Mouse (Mus musculus): ENCODE measurements around the gene Igfbp6. TPM values are rescaled to one million over a fixed set of nuclear protein-coding genes. Genes with fewer than 3 reads are reported as not detected.

Igfbp6 gene
- total RNA-seq (2022): 10 to 100 TPM; 37.0 to 63.8 (median 49.2) TPM

DNA sequence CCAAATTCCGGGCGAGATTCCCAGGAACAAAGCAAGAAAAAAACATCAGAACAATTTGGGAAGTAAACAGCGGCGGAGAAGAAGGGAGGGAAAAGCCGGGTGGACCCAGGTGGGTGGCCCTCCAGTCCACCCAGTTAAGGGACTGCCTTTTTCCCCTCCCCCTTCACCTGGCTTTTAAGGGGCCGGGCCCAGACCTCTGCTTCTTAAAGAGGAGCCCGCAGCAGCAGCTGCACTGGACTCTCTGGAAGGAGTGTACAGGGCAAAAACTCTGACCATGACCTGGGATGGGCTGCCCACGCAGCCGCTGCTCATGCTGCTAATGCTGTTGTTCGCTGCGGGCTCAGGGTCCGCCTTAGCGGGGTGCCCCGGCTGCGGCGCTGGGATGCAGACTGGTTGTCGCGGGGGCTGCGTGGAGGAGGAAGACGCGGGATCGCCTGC lies at the start of gene Igfbp6:
Gene Igfbp6, plus strand, starts transcription at position 89 of the 438 bp plus-strand sequence.
- DNase-seq: no peak

DNA sequence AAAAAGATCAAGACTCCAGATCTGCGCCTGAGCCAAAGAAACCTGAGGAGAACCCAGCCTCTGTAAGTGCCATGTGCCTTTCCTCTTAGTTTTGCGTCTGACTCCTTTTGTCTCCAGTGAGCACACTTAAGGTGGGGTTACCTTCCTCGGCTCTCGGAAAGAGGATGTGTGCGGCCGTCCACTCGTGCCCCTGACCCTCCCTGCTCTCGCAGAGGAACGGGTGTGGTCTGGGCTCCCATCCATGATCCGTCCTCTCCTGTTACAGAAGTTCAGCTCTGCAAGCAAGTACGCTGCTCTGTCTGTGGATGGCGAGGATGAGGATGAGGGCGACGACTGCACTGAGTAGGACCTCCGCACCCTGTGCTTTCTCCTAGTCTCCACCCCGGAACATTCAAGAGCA lies 49.2 kb upstream of the Igfbp6 start:
- DNase-seq: no peak

DNA sequence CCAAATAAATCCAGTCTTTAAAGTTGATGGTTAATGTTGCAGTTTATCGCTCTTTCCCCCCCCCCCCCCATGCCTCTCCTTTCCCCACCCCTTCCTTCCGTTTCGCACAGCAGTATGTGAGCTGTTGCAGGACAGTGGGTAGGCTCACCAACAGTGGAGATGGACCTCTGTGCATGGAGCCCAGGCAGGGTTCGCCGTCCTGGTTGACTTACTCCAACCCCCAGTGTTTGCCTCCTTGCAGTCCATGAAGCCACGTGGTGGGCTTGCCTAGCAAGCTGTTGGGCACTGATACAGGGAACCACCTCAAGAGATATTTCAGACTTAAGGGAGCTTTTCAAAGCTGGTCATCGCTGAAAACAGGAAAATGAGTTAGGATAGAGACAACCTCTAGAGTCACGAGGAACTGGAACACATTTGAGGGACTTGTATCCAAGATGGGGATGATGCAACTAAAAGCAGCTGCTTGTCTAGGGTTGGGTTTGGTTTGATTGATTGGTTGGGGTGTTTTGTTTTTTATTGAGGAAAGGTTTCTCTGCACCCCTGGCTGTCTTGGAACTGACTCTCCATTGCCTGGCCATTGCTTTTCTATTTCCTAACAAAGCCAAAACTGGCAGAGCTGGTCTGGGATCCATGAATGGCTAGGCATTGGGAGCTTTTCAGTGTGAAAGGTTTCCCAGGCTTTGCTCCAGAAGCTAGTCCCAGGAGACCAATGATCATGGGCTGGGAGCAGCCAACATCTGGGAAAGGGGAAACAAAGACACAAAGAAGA lies 46.8 kb upstream of the Igfbp6 start:
- no peak for DNase-seq

DNA sequence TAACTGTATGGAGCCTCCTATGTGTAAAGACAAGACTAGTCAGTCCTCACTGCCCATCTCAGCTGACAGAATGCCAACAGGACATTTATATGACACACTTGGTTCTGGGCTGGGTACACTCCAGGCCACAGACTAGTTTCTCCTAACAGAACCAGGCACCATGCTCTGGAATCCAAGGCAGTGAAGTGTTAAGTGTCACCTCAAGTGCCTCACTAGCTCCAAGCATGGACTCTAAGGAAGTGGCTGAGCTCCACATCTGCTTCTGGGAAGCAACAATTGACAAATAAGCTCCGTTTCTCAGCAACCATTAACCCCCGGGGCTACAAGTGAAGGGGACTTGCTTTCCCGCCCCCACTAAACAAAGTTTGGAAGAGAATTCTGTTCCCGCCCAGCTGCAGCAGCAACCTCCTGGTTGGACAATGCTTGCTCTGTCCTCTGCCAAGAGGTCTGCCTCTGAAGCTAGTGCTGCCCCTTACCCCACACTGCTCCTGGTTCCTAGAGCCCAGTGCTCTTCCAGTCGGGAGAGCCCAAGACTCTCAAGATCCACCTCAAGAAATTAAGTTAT lies 46.1 kb upstream of the Igfbp6 start:
- DNase-seq: no peak

DNA sequence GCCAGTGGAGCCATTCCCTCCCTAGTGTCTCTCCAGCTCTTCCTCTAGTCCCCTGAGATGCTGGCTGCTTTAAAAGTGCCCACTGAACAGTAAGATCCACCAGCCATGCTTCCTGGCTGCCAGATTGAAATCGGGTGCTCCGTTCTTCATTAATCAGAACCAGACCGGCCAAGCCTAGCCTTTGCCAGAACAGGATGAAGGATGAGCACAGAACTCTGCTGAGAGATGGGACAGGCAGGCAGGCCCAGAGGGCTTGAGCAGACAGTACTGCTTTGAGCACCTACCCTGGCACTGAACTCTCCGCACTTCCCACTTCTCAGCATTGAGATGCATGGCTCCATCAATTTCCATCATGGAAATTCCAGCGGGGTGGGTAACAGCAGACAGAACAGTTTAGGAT lies 44.9 kb upstream of the Igfbp6 start:
- no peak for DNase-seq

DNA sequence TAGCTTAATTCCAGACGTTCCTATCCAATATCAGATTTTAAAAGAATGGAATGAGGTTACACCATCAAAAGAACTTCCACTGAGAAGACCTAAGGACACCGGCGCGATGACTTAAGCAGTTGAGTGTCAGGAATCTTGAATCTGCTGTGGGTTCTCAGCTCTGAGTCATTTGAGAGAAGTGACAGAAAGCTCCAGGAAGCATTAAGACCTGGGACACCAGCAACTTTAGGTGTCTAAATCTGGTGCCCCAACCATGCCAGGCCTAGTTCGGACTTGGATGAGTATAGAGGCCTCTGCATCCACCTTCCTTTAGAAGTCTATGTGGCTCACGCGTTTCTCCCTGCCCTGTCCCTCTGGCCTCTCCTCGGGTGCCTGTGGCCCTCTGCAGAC lies 44.4 kb upstream of the Igfbp6 start:
- no peak for DNase-seq

DNA sequence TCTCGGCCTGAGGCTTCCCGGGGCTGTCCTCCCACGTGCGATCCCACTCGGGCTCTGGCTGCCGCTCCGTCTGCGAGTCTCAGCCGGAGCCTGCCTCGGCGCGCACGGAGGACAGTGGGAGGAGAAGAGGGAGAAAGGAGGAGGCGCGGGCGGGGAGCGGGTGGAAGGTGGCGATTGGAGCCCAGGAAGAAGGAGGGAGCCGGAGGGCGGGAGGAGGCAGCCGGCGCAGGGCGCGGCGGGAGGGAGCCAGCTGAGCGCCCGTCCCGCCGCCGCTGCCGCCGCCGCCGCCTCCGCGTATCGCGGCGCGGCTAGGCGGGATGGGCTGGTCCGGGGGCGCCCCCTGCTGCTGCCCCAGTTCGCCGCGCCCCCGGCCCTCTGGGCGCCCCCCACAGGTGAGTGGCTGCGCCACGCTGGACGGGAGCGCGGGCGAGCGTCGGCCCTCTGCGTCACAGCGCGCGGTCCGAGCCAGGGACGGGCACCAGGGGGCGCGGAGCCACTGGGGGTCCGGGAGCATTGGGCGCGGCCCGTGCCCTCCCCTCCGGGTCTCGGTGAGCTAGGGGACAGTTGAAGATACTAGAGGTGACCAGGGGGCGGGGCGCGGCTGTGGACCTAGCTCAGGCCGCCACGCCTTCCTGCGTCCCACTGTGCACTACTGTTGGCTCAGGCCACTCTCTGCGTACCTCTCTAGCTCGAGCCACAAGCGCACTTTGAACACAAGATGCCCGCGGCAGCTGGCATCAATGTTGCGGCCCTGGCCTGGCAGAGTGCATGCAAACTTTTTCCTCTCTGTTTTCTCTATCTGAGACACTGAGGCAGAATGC lies 43.8 kb upstream of the Igfbp6 start, which contains the start of gene Tns2:
Gene Tns2, plus strand, starts transcription at position 253 of the 821 bp plus-strand sequence.
- DNase-seq: peak; percentile 86

DNA sequence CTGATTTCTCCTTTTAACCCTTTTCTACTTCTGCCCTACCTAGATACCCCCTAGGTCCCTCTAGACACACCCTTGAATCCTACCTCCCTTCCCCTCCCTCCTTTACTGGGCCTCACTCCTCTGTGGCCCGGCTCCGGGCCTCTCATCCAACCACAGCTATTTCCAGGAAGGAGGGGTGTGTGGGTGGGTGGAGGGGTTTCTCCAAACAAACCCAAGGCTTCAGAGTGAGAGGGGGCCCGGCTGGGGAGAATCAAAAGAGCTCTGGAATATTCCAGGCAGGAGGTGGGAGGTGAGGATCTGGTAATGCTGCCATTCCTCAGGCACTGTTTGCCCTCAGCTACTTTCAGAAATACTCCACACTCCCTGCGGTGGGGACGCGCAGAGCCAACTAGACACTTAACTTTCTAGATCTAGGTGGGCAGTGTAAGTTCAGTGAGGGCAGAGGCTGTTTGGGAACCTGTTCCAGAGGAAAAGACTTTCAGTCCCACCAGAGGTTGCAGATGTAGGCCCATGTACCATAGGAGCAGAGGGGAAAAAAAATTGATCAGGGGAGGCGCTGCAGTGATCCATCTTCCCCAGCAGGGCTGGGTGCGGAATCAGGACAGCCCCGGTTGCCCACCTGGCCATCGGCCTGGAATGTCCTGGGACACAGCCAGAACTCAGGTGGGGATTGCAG lies 43.0 kb upstream of the Igfbp6 start:
- DNase-seq: peak; percentile 44

DNA sequence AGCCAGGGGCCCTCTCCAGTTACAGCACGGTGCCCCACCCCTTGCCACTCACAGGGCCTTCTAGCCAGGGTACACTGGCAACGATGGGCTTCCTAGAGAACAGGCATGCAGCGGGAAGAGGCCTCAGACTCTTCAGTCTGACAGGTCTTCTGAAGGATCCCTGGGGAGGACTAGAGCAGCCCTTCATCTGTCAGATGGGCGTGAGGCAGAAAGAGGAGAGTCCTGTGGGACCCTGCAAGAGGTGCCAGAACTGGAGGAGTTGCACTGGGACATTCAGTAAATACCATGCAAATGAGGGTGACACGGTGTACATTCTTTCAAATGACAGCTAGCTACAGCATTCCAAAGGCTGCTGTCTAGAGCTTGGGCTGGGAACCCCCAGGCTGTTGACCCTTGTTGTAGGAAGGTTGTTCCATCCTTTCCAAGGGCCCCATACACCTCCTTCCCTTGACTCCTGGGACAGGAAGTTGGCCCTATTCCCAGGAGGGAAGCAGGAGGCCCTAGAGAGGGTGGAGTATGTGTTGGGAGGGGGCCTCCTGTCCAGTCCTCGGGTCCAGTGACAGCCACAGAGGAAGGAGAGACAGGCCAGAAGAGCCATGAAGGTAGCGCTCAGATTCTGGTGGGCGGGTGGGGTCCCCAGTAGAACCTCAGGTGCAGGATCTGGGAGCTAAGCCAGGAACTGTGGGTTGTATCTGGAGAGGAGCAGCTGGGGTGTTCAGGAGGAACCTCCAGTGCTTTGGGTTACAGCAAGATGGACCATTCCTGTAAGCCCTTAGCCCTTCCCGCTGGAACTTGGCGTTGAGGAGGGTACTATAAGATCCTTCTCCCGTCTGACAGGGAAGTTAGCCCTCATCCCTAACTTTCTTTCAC lies 42.3 kb upstream of the Igfbp6 start:
- DNase-seq: peak; percentile 72

DNA sequence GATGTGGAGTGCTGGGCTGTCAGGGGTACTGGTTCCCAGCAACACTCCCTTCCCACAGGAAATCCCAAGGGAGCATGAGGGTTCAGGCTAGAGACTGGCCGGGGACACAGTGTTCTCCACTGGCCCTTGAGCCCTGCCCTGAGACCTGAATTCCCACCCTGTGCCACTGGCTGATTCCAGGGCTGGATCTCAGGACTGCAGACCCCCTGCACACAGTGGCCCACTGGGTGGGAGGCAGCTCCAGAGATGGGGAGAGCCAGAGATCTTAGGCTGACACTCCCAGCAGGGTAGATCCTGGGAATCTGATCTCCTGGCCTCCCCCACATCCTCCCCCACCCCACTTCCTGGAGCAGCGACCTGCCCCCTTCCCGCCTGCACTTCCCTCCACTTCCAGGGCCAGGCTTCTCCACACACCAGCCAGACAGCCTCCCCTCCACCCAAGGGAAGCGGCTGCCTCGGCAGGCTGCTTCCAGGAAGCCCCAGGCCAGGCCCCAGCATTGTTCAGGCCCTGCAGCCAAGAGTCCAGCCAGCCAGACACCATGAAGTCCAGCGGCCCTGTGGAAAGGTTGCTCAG lies 41.5 kb upstream of the Igfbp6 start:
- DNase-seq: peak; percentile 66

DNA sequence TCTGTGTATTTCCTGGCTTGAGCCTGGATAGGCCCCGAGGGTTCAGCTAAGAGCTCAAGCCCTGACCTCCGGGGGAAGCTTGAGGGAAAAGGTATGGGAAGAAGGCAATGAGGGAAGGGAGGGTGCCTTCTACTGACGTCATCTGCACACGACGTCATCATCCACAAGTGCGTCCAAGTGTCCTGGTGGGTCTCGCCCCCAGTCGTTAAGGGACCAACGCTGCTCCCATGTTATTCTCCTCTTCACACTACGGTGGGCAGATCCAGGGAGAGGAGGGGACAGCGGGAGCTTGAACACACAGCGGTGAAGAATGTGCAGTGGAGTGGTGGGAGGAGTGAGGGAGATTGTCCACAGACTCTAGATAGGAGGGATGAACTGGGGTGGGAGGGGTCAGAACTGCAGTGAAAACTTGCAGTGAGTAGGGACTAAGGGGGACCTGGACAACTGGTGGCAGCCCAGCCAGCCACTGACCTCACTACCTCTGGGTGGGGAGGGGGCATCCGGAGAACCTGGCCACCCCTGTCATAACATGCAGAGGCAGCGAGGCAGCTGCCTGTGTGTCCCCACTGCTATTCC lies 40.7 kb upstream of the Igfbp6 start:
- DNase-seq: peak; percentile 37

DNA sequence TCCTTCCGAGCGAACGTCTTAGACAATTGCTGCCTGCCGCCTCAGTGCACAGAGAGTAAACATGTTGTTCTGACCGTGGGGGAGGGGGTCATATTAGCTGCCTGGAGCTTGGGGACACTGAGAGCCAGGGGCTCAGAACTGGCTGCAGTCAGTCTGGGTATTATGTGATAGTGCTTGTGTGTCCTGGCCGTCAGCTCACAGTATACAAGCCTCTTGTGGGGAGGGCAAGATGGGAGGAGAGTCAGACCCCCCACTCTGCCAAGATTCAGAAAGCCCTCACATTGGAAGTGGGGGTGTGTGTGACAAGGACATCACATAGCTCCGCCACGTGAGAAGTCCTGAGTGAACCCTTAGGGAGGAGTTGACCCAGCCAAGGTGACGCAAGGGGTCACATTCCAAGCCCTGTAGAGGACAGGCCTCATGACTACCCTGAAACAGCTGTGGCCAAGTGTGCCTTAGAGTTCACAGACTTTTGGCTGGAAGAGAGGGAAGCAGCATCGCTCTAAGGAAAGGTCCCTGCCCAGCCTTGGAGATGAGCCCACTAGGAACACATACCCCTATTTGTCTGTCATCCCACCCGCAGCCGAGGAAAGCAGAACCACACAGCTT lies 40.1 kb upstream of the Igfbp6 start:
- peak; percentile 87 for DNase-seq

DNA sequence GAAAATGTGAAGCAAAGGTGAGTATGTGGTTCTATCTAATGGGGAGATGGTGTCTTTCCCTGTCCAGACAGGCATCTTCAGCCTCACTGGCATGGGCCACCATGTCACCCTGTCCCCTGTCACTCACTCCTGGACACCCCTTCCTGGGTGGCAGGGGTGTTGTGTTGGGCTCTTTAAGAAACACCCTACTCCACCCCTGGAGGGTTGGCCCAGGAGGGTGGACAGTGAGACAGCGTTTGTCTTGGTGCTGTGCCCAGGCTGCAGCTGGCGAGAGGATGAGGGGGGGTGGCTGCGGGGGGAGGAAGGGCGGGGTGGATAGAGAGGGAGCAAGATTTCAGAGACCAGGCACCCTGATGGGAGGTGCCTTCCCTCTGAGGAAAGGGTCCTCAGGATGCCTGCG lies 38.8 kb upstream of the Igfbp6 start:
- DNase-seq: peak; percentile 71

DNA sequence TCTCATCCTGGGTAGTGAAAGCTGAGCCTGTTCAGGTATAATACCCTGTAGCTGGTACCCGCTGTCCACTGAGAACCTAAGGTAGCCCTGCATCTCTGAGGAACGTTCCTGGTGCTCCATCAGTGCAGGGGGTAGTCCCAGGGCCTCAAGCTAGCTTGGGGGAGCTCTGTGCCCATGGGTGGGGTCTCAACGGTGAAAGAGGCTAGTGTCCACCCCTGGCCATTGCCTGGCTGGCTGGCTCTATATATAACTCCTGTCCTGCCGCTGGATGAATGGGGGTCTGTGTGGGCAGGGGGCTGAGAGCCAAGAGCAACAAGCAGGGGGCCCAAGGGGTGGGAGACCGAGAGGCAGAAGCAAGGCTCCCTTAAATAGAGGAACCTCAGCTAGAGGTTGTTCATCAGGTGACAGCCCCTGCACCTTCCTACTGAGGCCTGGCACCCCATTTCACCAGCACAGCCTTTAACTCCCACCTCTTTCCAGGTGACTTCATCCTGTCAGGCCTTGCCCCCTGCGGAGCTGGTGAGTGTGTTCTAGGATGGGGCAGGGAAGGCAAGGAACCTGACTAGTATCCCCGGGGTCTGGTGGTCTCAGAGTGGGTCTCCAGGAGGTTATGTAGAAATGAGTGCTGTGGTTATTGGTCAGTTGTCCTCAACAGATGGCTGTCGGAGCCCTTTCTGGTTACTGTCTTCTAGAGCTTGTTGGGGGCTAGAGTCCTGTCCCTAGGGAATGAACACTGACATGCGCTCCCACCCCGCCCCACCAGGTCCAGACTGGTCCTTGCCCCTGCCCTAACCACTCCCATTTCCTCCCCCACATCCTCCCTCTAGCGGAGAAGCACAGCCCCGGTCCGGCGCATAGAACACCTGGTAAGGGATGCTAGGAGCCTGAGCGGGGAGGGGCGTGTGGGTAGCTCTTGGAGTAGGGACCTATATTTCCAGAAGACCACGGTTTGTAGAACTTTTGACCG lies 38.1 kb upstream of the Igfbp6 start:
- no peak for DNase-seq

DNA sequence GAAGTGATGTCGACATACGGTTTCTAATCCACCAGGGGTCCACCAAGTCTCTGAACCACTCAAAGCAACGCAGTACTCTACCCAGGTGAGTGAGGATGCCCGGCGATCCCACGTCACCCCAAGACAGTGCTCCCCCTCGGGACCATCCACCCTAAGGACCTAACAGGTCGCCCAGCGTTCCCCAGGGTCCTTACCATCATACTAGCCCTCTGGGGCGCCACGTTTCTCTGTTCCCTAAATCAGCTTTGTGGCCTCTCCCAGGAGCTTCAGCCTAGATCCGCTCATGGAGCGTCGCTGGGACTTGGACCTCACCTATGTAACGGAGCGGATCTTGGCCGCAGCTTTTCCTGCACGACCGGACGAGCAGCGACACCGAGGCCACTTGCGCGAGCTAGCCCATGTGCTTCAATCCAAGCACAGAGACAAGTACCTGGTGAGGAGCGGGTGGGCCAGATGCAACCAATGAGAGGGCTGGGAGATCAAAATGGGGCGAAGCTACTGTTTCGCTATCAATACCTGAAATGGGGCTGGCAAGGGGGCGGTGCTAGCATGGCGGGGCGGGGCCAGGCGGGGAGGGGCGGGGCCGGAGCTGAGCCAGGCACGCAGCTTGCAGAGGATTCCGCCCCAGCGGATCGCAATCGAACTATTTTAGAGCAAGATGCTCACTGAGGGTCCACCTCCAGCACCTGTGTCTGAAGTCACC lies 37.3 kb upstream of the Igfbp6 start:
- DNase-seq: no peak

DNA sequence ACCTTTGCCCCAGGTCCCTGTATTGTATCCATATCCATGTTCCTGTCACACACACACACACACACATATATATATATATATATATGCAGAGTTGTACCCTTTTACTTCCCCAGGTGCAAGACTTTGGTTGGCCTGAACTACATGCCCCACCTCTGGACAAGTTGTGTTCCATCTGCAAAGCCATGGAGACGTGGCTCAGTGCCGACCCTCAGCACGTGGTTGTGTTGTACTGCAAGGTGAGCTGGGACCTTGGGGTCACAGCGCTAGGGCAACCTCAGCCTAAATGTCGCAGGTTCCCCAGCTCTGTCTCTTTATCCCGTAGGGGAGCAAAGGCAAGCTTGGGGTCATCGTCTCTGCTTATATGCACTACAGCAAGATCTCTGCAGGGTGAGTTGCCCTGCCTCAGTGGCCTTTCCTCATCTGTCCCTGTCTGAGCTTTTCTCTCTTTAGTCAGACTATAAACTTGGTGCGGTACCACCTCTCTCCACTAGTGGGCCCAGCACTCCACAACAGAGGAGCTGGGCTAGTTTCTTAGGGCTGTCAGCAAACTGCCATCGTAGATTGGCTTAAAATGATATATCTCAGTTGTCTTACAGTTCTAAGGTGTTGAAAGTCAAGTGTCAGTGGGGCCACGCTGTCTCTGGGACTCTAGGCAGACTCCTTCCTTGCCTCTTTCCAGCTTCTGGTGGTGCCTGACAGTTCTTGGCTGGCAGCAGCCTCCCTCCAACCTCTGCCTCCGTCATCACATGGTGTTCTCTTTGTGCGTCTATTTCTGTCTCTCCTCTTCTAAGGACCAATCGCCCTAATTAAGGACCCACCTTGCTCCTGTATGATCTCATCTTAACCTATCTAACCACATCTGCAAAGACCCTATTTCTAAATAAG lies 36.2 kb upstream of the Igfbp6 start:
- peak; percentile 37 for DNase-seq
